Mouse (Mus musculus): ENCODE measurements at regions not wholly inside any gene's neighbourhood (a gene's known extent, or its start where the extent isn't known, plus 50 kb on each side); places are given as distances from the start of the nearest gene placed in this dataset.

DNA sequence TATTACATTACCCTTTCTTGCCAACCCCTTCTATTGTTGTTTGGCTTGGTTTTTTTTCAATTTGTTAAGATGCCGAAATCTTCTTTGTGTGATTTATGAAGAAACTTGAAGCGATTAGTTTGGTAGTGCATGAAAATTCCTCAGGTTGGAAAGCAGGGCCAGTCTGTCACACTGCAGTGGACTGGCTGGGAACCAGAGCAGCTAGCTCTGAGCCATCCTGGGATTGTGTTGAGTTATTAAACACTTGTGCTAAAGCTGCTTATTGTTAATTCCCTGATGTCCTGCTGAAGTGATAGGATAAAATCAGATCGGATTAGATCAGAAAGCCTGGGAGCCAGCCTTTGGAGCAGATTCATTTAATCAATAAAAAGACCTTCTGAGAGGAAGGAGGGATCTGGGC, 180.4 kb upstream of the Tle1 start:
- TF ChIP-seq CTCF (IDR thresholded peaks at IDR 0.05; ENCODE audit: borderline replicate concordance, insufficient read depth, low read length) (no peak), POLR2A (IDR thresholded peaks at IDR 0.05; ENCODE audit: low read depth, low read length) (no peak)
- Histone ChIP-seq H3K4me3 (ENCODE audit: insufficient read depth, low read length) (no peak overlapping the region), H3K27ac (ENCODE audit: insufficient read depth, low read length) (no peak overlapping the region), H3K4me1 (ENCODE audit: control insufficient read depth, insufficient read depth, low read length) (peaks cover 2% of the 10 kb centered on the region; the same call in 1 of the 2 replicates)

DNA sequence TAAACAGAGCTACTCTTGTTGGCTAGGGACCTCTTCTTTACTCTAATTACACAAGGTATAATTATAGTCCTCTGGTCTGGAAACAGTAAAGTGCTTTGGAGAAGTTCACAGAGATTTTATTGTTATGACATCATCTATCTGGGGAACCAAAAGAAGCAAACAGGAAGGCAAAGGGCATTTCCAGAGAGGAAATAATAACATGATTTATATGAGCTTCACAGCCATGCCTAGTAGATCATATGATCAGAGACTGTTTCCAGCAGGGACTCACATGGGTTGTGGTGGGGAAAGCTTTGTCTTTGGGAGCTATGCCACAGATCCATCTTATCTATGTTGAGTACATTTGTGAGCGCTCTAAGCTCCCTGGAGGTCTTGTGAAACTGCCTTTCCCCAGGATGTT, 178.8 kb upstream of the Tle1 start:
- H3K4me1 ChIP-seq (ENCODE audit: control insufficient read depth, insufficient read depth, low read length), result peaks cover 2% of the 10 kb centered on the region; the same call in 1 of the 2 replicates
- H3K27ac ChIP-seq (ENCODE audit: insufficient read depth, low read length), result no peak overlapping the region
- H3K4me3 ChIP-seq (ENCODE audit: insufficient read depth, low read length), result no peak overlapping the region
- TF ChIP-seq CTCF (IDR thresholded peaks at IDR 0.05; ENCODE audit: borderline replicate concordance, insufficient read depth, low read length) (no peak), POLR2A (IDR thresholded peaks at IDR 0.05; ENCODE audit: low read depth, low read length) (no peak)

DNA sequence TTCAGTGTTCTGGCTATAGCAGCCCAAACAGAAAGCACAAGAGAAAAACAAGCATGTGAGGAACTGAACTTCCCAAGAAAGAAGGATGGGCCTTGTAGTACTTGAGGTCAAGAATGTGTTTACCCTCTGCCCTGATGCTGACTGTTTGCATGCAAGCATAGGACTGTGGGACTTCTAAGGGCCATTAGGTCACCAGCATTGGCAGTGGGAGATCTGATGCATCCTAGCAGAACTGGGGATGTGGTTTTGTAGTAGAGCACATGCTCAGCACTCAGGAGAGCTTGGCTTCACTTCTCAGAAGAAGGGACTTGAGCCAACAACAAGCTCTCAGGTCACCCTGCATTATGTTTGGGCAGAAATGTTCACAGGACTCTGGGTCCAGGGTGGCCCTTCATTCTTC, 178.3 kb upstream of the Tle1 start:
- Histone ChIP-seq H3K4me1 (ENCODE audit: control insufficient read depth, insufficient read depth, low read length) (peaks cover 2% of the 10 kb centered on the region; the same call in 1 of the 2 replicates), H3K27ac (ENCODE audit: insufficient read depth, low read length) (no peak overlapping the region), H3K4me3 (ENCODE audit: insufficient read depth, low read length) (no peak overlapping the region)
- no peak for TF ChIP-seq POLR2A (IDR thresholded peaks at IDR 0.05; ENCODE audit: low read depth, low read length)
- TF ChIP-seq CTCF (IDR thresholded peaks at IDR 0.05; ENCODE audit: borderline replicate concordance, insufficient read depth, low read length), result no peak

GRCm38 (mm10) chr4:72377520-72377919, 176.8 kb upstream of the Tle1 start:
- Histone ChIP-seq H3K4me3 (ENCODE audit: insufficient read depth, low read length) (no peak overlapping the region), H3K4me1 (ENCODE audit: control insufficient read depth, insufficient read depth, low read length) (peaks cover 2% of the 10 kb centered on the region; the same call in 1 of the 2 replicates), H3K27ac (ENCODE audit: insufficient read depth, low read length) (no peak overlapping the region)
- no peak for TF ChIP-seq CTCF (IDR thresholded peaks at IDR 0.05; ENCODE audit: borderline replicate concordance, insufficient read depth, low read length)
- TF ChIP-seq POLR2A (IDR thresholded peaks at IDR 0.05; ENCODE audit: low read depth, low read length), result no peak

DNA sequence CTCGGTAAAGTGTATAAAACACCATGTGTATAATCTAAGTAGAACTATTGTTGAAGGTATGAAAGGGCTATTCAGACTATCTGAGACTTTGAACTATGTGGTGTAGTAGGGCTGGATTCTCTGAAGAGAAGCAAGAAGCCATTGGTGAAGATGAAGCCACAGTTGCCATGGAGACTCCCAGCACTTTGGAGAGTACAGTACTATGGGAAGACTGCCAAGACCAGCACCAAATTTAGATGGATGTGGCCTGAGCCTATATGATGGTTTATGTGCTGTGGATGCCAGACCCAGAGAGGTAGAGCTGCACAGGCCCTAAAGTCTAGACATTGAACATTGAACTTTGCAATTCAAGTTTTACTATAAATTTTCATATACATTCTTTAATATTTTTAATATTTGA, 151.3 kb upstream of the Tle1 start:
- TF ChIP-seq CTCF (IDR thresholded peaks at IDR 0.05; ENCODE audit: borderline replicate concordance, insufficient read depth, low read length) (no peak), POLR2A (IDR thresholded peaks at IDR 0.05; ENCODE audit: low read depth, low read length) (no peak)
- Histone ChIP-seq H3K27ac (ENCODE audit: insufficient read depth, low read length) (no peak overlapping the region), H3K4me3 (ENCODE audit: insufficient read depth, low read length) (no peak overlapping the region)

DNA sequence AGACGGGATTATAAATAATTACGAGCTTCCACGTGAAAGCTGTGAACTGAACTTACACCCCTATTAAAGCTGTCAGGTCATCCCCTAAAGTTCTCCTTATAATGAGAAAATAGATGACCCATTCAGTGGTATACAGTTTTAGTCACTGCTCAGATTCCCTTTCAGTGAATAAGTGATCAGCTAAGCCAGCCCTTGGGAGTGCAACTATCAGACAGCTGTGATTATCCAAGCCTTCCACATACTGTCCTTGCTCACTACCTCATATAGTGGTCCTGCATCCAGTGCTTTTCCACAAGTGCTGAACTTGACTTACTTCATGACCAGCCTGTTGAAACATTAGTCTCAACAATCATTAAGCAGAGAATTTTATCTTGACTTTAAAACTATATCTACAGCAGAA, 131.2 kb upstream of the Tle1 start:
- Histone ChIP-seq H3K4me1 (ENCODE audit: control insufficient read depth, insufficient read depth, low read length) (no peaks in the 10 kb centered on the region), H3K4me3 (ENCODE audit: insufficient read depth, low read length) (no peak overlapping the region), H3K27ac (ENCODE audit: insufficient read depth, low read length) (no peak overlapping the region)
- TF ChIP-seq POLR2A (IDR thresholded peaks at IDR 0.05; ENCODE audit: low read depth, low read length) (no peak), CTCF (IDR thresholded peaks at IDR 0.05; ENCODE audit: borderline replicate concordance, insufficient read depth, low read length) (no peak)

More for the DNA sequence above, 151.3 kb upstream of the Tle1 start:
- no peaks in the 10 kb centered on the region for H3K4me1 ChIP-seq (ENCODE audit: control insufficient read depth, insufficient read depth, low read length)

DNA sequence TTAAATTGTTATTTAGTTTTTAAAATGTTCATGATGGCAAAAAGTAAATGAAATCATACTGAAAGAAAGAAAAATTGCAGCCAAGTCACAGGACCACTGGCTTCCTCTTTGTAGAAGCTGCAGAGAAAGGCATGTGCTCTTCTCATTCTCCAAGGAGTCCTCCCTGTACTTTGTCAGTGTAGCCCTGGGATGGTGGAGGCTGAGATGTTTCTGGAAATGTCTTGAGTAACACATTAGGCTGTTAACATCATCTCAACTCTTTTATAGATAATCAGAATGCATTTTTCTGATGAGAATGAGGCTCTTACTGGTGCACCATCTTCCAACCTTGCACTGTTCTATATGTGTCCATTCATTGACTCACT, 128.3 kb upstream of the Tle1 start:
- no peak overlapping the region for H3K4me3 ChIP-seq (ENCODE audit: insufficient read depth, low read length)
- H3K27ac ChIP-seq (ENCODE audit: insufficient read depth, low read length), result no peak overlapping the region
- no peak for TF ChIP-seq CTCF (IDR thresholded peaks at IDR 0.05; ENCODE audit: borderline replicate concordance, insufficient read depth, low read length)
- no peak for TF ChIP-seq POLR2A (IDR thresholded peaks at IDR 0.05; ENCODE audit: low read depth, low read length)
- H3K4me1 ChIP-seq (ENCODE audit: control insufficient read depth, insufficient read depth, low read length), result no peaks in the 10 kb centered on the region

GRCm38 (mm10) chr4:72328282-72329025, 127.7 kb upstream of the Tle1 start:
- no peak overlapping the region for H3K27ac ChIP-seq (ENCODE audit: insufficient read depth, low read length)
- H3K4me3 ChIP-seq (ENCODE audit: insufficient read depth, low read length), result no peak overlapping the region
- TF ChIP-seq CTCF (IDR thresholded peaks at IDR 0.05; ENCODE audit: borderline replicate concordance, insufficient read depth, low read length), result no peak
- TF ChIP-seq POLR2A (IDR thresholded peaks at IDR 0.05; ENCODE audit: low read depth, low read length), result no peak
- no peaks in the 10 kb centered on the region for H3K4me1 ChIP-seq (ENCODE audit: control insufficient read depth, insufficient read depth, low read length)

DNA sequence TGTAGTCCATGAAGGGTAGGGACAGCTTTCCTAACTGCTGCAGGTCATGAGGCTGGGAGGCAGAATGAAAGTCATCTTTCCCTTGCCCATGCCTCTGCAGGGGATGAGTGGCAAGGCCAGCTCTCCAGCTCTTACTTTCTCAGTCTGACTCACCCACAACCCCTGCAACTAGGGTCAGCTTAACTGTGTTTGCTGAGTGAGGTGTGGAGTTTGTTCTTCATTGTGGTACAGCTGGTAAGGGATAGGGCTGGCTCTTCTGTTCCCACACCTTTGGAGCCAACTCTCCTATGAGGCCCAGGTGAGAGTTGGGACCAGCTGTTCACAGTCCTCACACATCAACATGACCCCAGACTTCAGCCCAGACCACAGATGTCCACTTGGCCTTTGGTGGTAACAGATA, 124.2 kb upstream of the Tle1 start:
- Histone ChIP-seq H3K4me3 (ENCODE audit: insufficient read depth, low read length) (no peak overlapping the region), H3K4me1 (ENCODE audit: control insufficient read depth, insufficient read depth, low read length) (no peaks in the 10 kb centered on the region), H3K27ac (ENCODE audit: insufficient read depth, low read length) (no peak overlapping the region)
- TF ChIP-seq CTCF (IDR thresholded peaks at IDR 0.05; ENCODE audit: borderline replicate concordance, insufficient read depth, low read length) (no peak), POLR2A (IDR thresholded peaks at IDR 0.05; ENCODE audit: low read depth, low read length) (no peak)

DNA sequence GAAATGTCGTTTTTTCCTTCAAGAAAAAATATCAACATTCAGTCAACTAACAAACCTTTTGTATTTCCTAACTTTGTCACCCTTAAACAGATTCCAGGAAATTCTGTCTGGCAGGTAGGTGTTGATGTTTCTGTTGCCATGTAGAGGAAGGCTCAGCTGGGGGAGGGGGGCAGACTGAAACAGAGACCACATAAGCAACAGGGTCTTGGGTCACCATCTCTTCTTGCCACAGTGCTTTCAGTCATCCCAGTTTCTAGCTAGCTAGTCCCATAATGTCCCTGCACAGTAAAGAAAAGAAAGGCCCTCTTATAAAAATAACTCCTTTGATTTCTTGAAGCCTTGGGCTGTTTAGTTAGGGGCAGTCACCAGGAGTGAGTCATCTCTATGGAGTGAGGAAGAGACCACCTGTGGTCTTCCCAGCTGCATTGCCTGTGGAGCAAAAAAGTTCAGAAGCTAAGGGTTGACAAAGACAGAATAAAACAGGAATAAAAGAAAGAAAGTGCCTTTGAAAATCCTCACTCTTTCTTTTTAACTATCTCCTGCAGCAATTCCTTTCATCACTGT, 84.5 kb upstream of the Tle1 start:
- TF ChIP-seq CTCF (IDR thresholded peaks at IDR 0.05; ENCODE audit: borderline replicate concordance, insufficient read depth, low read length) (no peak), POLR2A (IDR thresholded peaks at IDR 0.05; ENCODE audit: low read depth, low read length) (no peak)
- no peak overlapping the region for H3K27ac ChIP-seq (ENCODE audit: insufficient read depth, low read length)
- H3K4me1 ChIP-seq (ENCODE audit: control insufficient read depth, insufficient read depth, low read length), result no peaks in the 10 kb centered on the region
- H3K4me3 ChIP-seq (ENCODE audit: insufficient read depth, low read length), result no peak overlapping the region
